Mouse (Mus musculus) frontal cortex, postnatal 10 days (tissue): ENCODE data around the gene Hus1b.

Experiments
- DNase-seq, 2 experiments: peaks; one replicate each; pipeline ENCODE4 v3.0.0; 2022; ENCODE audit warnings: low spot score in 2 of 2, mixed read lengths in 1 of 2

The Hus1b gene

DNA sequence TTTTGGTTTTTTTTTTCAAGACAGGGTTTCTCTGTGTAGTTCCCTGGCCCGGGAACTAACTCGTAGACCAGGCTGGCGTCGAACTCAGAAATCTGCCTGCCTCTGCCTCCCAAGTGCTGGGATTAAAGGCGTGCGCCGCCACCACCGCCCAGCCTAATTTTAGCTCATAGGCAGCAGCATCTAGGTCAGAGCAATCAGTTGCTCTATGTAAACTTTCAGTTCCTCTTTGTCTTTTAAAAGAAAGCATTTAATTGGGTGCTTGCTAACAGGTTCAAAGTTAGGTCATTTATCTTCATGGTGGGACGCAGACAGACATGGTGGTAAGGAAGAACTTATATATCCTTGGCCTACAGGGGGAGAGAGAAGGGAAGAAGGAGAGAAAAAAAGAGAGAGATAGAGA is 1.6 kb upstream of the Hus1b start:
- no peak for DNase-seq

DNA sequence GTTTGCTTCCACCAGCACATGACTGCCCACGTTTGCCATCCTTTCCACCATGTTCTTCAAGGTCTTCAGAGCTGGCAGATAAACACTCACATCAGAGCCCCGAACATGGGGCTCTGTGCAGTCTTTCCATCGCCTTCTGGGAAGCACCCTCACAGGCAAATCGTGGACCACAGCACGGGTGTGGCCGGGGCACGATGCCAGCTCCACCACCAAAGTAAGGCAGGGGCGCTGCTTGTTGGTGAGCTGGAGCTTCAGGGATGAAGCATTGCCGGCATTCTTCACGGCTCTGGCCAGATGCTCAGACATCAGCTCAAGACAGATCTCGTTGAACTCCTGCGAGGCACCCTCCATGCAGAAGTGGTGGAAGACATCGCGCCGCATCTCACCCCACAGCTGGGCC is 430 bp downstream of the Hus1b start:
- DNase-seq, result no peak

DNA sequence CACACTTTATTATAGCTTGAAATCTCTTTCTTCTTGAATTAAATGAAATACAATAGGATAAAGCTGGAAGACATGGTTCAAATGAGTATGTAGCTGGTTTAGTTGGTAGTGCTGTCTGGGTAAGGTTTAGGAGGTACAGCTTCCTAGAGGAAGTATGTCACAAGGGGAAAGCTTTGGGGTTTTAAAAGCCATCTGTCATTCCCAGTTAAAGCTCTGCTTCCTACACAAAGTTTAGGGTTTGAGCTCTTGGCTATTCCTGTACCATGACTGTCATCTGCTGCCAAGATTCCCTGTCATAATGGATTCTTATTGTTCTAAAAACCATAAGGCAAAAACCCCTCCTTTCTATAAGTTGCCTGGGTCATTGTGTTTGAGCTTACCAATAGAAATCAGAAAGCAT is 1.8 kb downstream of the Hus1b start:
- DNase-seq, result no peak

DNA sequence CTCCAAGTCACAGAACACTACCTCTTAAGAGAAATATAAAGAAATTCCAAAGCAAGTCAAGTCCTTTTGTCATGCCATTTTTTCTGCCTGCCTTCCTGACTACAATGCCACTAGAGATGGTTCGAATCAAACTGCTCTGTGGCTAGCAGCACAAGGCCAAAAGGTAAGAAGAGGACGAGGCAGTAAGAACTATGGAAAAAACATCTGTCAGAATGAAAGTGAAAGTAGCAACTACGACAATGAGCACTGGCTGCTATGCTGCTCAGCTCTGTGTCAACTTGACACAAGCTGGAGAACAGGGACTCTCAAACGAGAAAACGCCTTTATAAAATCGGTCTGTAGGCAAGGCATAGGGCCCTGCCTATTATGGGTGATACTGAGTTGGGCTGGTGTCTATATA is 14.6 kb downstream of the Hus1b start:
- no peak for DNase-seq

DNA sequence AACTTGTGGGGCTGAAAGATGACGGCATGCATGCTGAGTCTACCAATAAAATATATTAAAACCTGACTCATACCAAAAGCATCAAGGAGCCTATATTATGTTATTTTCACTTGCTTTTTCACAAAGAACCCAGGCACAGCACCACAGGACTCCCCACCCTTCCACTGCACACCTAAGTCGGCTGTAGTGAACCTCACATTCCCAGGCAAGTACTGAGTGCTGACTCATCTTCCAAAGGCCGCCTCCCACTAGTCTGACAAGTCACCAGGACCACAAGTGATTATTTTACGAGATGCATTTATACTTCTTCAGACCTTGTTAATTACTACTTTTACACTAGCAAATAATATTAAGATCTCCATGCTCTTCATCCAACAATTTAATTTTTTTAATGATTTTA is 15.9 kb downstream of the Hus1b start:
- DNase-seq, result no peak

DNA sequence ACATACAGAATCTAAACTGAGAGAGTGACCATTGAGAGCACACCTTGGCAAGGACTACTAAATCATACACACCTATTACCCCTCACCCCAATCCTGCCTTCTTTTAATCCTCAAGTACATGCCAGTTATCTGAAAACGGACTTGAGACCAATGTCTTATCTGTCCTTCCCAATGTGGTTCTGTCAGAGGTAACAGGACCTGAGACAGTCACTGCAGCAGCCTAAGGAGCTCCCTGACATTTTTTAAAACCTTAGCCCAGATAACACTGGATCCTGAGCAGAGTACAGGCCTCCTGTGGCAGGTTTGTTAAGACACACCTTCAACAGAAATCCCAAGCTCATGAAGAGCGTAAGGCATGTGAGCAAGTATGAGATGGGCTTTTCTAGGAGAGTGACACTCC is 18.4 kb downstream of the Hus1b start:
- DNase-seq, result no peak

DNA sequence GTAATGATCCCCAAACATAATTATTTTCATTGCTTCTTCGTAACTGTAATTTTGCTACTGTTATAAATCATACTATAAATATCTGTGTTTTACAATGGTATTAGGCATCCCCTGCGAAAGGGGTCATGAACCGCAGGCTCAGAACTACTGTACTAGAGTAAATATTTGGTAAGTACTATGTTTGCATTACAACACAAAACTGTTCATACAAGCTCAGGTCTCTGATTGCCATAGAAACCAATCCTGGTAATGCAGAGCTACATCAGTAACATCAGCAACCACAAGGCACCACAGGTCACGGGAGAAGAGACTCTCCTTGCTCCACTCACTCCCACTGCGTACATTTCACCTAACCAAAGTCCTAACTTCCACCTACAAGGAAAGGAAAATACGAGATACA is 23.3 kb downstream of the Hus1b start:
- DNase-seq, result no peak

DNA sequence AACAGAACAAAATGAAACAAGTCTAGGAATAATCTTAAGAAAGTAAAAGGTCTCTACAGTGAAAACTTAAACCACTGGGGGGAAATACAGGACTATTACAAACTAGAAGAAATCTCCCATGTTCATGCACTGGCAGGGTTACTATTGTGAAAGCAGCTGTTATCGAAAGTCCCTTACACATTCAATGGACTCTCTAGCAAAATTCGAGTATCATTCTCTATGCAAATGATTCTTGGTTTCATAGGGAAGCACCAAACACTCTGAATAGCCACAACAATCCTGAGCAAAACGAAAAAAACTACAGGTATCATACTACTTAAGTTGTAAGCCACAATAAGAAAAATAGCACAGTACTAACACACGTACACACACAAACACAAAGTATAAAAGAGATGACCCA is 25.6 kb downstream of the Hus1b start:
- no peak for DNase-seq

DNA sequence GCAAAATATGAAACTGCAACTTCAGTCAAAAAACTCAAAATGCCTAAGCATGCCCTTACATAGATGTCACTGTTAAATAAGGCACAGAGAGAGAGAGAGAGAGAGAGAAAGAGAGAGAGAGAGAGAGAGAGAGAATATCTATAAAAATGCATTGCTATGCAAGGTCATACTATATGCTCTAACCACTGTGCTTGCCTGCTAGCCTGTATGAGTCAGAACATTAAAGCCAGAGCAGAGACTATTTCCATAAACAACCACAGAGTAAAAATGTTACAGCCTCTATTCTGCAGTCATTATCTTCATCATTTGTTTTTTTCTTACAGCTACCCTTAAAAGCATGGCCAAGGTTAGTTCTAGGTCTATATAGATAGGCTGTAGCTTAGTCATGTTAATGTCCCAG is 33.8 kb downstream of the Hus1b start:
- no peak for DNase-seq

DNA sequence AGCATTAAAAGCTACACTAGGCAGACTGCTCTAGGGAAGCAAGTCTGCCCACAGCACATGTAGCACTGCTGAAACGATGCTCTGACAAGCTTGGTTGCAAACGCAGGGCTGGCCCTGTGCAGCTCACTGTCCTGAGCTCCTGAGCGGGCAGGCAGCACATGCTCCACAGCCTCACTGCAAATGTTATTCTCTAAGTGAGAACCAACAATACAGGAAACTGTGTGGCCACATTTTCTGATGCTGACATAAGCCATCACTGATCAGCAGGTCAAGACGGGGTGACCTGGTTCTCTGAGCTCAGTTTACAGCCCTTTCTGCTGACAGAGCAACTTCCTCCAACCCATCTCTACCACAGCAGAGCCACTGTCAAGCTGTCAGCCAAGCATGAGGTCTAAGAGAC is 34.5 kb downstream of the Hus1b start:
- DNase-seq, result no peak

DNA sequence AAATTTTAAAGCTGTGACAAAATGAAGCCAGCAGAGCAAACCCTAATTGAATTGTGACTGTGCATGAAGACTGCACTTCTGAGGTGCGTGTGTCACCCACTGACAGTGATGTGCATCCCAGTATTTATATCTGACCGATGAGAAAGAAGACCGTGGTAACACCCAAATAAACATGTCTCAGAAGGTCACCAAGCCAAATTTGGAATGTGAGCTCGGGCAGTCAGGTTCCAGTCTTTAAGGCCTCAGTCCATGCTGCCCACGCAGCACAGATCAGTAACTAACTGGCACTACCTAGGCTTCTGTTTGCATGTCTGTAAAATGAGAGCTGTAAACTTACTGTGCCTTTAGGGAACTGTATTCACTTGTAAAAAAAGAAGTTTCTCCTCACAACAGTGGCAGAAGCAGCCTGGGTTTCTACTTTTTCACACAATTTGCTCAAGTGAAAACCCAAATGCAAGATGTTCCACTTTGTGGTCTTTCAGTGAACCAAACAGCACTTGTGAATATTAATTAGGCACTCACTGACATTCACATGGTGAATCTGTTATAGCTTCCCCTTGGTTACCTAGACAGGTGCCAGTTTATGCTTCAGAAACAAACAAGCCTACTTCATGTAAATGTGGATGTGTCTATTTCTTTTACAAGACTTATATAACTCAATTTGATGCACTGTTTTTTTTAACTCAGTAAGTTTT is 35.5 kb downstream of the Hus1b start:
- DNase-seq, result no peak

DNA sequence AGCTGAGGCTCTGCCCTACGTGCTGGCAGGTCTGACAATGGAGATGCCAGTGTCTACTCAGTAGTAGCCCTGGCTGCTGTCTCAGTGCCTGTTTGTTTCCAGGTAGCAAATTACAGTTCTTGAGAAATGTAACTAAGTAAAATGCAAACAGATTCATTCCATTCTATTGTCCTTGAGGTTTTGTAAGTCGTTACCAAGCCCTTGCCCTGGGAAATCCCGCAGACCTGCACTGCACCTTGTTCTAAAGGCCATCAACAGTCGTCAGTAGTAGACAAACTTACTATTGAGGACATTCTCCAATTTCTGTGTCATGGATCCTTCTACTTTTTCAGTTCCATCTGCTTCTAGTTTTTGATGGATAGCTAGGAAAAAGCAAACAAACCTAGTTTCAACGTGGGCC is 36.7 kb downstream of the Hus1b start:
- DNase-seq, result no peak

DNA sequence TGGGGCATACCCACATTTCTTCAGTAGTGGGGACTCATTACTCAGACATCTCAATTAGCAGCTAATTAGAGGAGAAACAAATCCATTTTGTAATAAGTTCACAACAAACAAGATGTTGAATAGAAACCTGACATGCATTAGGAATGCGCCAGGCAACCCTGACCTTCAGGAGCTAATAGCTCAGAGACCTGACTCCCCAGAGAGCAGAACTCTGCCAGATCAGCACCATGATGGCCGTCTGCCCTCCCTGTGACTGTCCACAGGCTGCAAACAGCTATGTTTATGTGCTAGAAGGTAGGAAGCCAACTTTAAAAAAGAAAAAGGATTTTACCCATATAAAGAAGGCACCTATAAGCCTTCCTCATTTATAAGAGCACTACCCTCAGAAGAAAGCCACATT is 45.3 kb downstream of the Hus1b start:
- no peak for DNase-seq

DNA sequence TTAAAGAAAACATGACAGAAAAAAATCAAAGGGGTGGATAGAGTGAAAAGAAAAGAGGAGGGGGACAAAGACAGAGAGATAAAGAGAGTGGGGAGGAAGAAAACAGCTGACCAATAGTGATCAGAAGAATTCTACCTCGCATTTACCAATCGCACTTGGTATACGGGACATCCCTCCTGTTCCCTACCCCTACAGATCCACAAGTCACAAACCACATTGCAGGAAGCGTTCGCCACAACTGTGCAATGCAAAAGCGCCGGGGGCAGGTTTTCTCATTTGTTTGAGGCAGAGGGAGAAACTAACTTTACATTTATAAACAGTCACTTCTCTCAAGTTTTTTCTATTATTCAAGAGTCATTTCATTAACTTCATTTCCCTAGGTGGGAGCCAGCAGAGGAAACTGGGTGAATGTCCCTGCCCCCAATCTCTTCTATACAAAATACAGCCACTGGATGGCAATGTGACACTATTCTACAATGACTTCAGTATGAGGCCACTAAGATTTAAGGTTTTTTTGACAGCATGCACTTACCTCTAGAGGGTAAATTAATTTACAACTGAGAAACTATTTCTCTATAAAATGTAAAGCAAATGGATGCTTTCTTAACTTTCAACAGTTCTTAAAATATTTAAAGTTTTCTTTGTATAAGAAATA is 46.0 kb downstream of the Hus1b start:
- no peak for DNase-seq
